Mouse (Mus musculus) embryonic facial prominence, embryonic 11.5 days (tissue): ENCODE measurements around the gene Cd3eap. TPM values are rescaled to one million over a fixed set of nuclear protein-coding genes. Genes with fewer than 3 reads are reported as not detected.

Source experiments
- ATAC-seq: fragments of 200-750 bp; cut with Nextera tagmentation; replicated peaks from 2 replicates; pipeline ENCODE4 v1.8.0; 2017; ENCODE audit warnings: low read depth; ENCODE audit not compliant: insufficient number of reproducible peaks, low FRiP score, low TSS enrichment
- DNase-seq: peaks from one replicate; pipeline ENCODE4 v3.0.0-alpha.2; 2015; ENCODE audit warnings: low spot score
- H3K27ac ChIP-seq: fragments of 300-500 bp; sonication (generic); replicated peaks from 2 replicates; pipeline ENCODE4 v1.5.1; 2014; ENCODE audit warnings: mild to moderate bottlenecking, low read depth, low read length, control low read depth
- H3K27me3 ChIP-seq: fragments of 300-500 bp; sonication (generic); 2 replicates; pipeline ENCODE4 v1.6.1; 2014; ENCODE audit warnings: mild to moderate bottlenecking, low read length, moderate library complexity, mixed read lengths; ENCODE audit not compliant: control insufficient read depth, insufficient read depth
- H3K36me3 ChIP-seq: fragments of 300-500 bp; sonication (generic); replicated peaks from 2 replicates; pipeline ENCODE4 v1.6.1; 2014; ENCODE audit warnings: low read depth, mild to moderate bottlenecking, low read length, moderate library complexity, mixed read lengths; ENCODE audit not compliant: control insufficient read depth, insufficient read depth
- H3K4me1 ChIP-seq: fragments of 300-500 bp; sonication (generic); 2 replicates; pipeline ENCODE4 v1.6.1; 2014; ENCODE audit warnings: low read length, mixed read lengths; ENCODE audit not compliant: control insufficient read depth, insufficient read depth
- H3K4me2 ChIP-seq: fragments of 300-500 bp; sonication (generic); 2 replicates; pipeline ENCODE4 v1.6.1; 2014; ENCODE audit warnings: low read depth, mild to moderate bottlenecking, control low read depth, low read length, moderate library complexity
- H3K4me3 ChIP-seq: fragments of 300-500 bp; sonication (generic); 2 replicates; pipeline ENCODE4 v1.5.1; 2014; ENCODE audit warnings: low read depth, low read length, control low read depth
- H3K9ac ChIP-seq: fragments of 300-500 bp; sonication (generic); replicated peaks from 2 replicates; pipeline ENCODE4 v1.6.1; 2014; ENCODE audit warnings: mild to moderate bottlenecking, control low read depth, low read length
- H3K9me3 ChIP-seq: fragments of 300-500 bp; sonication (generic); replicated peaks from 2 replicates; pipeline ENCODE4 v1.6.1; 2016; ENCODE audit warnings: mild to moderate bottlenecking, low read length, inconsistent platforms, mixed read lengths; ENCODE audit not compliant: control insufficient read depth
- WGBS: fragments of 180-500 bp; shearing (Covaris S2); extraction: QIAGEN DNeasy Blood & Tissue Kit; methylation state at CpG from one replicate; pipeline ENCODE4 v1.1.7; 2014; 5-methylcytosine and 5-hydroxymethylcytosine counted together
- polyA plus RNA-seq: library from polyadenylated mRNA; unstranded; fragments of >200 nt; fragmentation: Nextera tagmentation; extraction: Ambion mirVana; gene quantifications from 2 replicates; pipeline ENCODE4 v1.2.1, GENCODE M21; 2014

Cd3eap gene
- polyA plus RNA-seq, 1 experiment from 2014 or later = 20.1 TPM

DNA sequence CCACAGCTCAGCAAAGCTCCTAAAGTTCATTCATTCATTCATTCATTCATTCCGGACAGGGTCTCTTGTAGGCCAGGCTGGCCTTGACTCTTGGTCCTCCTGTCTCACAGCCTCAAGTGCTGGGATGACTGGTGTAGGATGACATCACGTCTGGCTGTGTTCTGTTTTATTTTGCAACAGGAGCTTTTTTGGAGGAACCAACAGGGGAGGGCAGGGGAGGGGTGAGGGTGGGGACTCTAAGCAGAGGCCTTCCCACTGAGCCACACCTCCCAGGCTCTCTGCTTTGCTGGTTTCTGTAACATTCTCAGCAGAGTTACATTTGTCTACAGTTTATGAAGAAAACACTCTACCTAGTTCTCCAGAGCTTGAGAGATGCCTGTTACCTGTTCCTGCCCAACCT lies 21.2 kb downstream of the Cd3eap start:
- Histone ChIP-seq H3K9ac (no peak overlapping the region), H3K9me3 (no peaks in the 10 kb centered on the region), H3K27me3 (peaks cover 2% of the 10 kb centered on the region; the same call in 1 of the 2 replicates), H3K27ac (no peak overlapping the region), H3K4me2 (no peak overlapping the region), H3K36me3 (no peaks in the 10 kb centered on the region), H3K4me1 (no peaks in the 10 kb centered on the region; the same call in 1 of the 2 replicates), H3K4me3 (no peak overlapping the region)
- 57% methylated on average over 2 of the region's 2 CpGs for WGBS
- DNase-seq (no peak), ATAC-seq (no peak)

DNA sequence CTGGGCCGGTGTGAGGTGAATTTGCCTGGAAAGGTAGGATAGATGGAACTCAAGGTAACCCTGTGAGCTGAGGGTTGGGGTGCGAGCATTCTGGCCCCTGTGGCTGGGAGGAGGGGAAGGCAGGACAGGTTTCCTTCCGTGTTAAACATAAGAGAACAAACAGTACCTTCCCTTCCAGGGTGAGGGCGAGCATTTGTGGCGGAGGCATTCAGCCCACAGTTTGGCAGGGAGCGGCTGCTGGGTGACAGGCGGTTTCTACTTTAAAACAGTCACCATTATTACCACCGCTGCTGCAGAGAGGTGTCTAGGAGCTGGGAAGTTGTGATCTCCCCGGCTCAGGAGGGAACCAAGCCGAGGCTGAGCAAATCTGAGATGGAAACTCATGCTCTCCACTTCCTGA lies 22.2 kb downstream of the Cd3eap start:
- Histone ChIP-seq H3K9me3 (no peaks in the 10 kb centered on the region), H3K4me3 (no peak overlapping the region), H3K27ac (no peak overlapping the region), H3K27me3 (peaks cover 2% of the 10 kb centered on the region; the same call in 1 of the 2 replicates), H3K4me1 (no peaks in the 10 kb centered on the region; the same call in 1 of the 2 replicates), H3K9ac (no peak overlapping the region), H3K36me3 (no peaks in the 10 kb centered on the region), H3K4me2 (no peak overlapping the region)
- 56% methylated on average over 10 of the region's 10 CpGs for WGBS
- no peak for DNase-seq
- ATAC-seq = no peak

DNA sequence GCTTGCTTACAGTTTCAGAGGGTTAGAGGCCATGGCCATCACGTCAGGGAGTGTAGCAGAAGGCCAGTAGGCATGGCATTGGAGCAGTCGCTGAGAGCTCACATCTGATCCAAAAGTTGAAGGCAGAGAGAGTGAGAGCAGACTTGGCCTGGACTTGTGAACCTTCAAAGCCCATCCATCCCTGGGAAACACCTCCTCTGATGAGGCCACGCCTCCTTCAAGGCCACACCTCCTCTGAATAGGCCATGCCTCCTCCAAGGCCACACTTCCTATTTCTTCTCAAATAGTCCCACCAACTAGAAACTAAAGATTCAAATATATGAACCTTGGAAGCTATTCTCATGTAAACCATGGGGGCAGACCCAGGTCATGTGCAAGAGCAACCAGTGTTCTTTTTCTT lies 23.7 kb downstream of the Cd3eap start:
- ATAC-seq (no peak), DNase-seq (no peak)
- no peak overlapping the region for H3K27ac ChIP-seq
- WGBS = 42% methylated on average over 3 of the region's 3 CpGs
- no peaks in the 10 kb centered on the region for H3K36me3 ChIP-seq
- no peaks in the 10 kb centered on the region for H3K9me3 ChIP-seq
- no peaks in the 10 kb centered on the region for H3K27me3 ChIP-seq
- no peaks in the 10 kb centered on the region for H3K4me1 ChIP-seq
- no peak overlapping the region for H3K4me2 ChIP-seq
- no peak overlapping the region for H3K4me3 ChIP-seq
- H3K9ac ChIP-seq = no peak overlapping the region

GRCm38 (mm10) chr7:19332709-19333352 lies 26.5 kb downstream of the Cd3eap start:
- WGBS = under 1% methylated on average over 52 of the region's 52 CpGs
- Histone ChIP-seq H3K27ac (peak overlapping the region; percentile 36; the same call in 1 of the 2 replicates), H3K27me3 (no peaks in the 10 kb centered on the region), H3K9me3 (no peaks in the 10 kb centered on the region), H3K4me3 (peak overlapping the region; percentile 57), H3K4me2 (peak overlapping the region; percentile 58), H3K4me1 (no peaks in the 10 kb centered on the region), H3K36me3 (no peaks in the 10 kb centered on the region), H3K9ac (peak overlapping the region; percentile 56)
- DNase-seq = peak; percentile 68
- ATAC-seq = no peak

DNA sequence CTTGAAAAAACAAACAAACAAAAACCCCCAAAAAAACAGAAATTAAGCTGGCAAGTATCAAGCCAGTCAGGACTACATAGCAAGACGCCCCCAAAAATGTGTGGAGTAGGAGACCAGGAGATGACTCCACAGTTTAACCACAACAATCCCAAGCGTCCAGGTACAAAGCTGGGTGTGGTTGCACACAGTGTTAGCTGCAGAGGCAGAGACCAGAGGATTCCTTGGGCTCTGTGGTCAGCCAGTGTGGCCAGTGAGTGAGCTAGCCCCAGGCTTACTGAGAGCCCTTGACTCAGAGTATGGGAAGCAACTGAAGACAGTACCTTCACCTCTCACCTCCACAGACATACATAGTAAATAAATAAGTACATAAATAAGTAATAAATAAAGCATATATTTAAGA lies 27.4 kb downstream of the Cd3eap start:
- no peak for DNase-seq
- no peaks in the 10 kb centered on the region for H3K36me3 ChIP-seq
- 0 out of 2 replicates have a peak, but pooled peaks have one; percentile 29 for ATAC-seq
- no peak overlapping the region for H3K4me3 ChIP-seq
- H3K9me3 ChIP-seq = no peaks in the 10 kb centered on the region
- 60% methylated on average over 2 of the region's 2 CpGs for WGBS
- no peak overlapping the region for H3K9ac ChIP-seq
- H3K4me2 ChIP-seq = no peak overlapping the region
- H3K4me1 ChIP-seq = no peaks in the 10 kb centered on the region
- no peak overlapping the region for H3K27ac ChIP-seq
- no peaks in the 10 kb centered on the region for H3K27me3 ChIP-seq

DNA sequence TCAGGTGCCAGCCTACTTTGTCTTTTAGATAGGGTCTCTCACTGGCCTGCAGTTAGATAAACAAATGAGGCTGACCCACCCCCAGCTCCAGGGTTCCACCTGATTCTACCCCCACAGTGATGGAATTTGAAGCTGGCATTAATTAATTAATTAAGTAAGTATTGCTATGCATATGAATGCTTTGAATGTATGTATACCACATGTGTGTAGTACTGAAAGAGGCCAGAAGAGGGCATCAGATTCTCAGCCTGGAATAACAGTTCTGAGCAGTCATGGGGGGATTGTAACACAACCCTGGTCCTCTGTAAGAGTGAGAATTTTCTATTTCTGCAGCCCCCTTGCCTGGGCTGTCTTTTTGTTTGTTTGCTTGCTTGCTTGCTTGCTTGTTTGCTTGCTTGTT lies 30.9 kb downstream of the Cd3eap start:
- H3K9ac ChIP-seq = no peak overlapping the region
- H3K36me3 ChIP-seq = no peaks in the 10 kb centered on the region
- H3K27ac ChIP-seq = no peak overlapping the region
- DNase-seq (peak; percentile 10), ATAC-seq (no peak)
- H3K4me3 ChIP-seq = no peak overlapping the region
- no peaks in the 10 kb centered on the region for H3K4me1 ChIP-seq
- H3K4me2 ChIP-seq = no peak overlapping the region
- H3K9me3 ChIP-seq = no peaks in the 10 kb centered on the region
- no peaks in the 10 kb centered on the region for H3K27me3 ChIP-seq

DNA sequence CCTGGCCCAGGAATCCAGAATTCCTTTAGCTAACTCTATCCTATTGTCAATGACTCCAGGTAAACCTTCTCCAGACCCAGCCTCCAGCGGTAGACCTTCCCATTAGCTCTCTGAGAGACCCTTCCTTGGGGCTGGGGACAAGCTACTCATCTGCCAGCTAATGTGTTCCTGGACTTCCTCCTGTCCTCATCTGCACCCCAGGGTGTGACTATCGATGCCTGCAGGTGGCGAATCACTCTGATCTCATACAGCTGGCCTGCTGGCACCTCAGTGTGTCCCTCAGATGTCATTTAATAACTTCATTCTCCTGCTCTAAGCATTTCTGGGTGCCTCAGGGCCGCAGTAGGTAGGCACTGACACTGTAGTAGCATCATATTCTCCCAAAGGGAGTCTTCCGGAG lies 31.5 kb downstream of the Cd3eap start:
- no peak overlapping the region for H3K4me3 ChIP-seq
- no peak overlapping the region for H3K27ac ChIP-seq
- H3K9ac ChIP-seq = no peak overlapping the region
- H3K4me1 ChIP-seq = no peaks in the 10 kb centered on the region
- ATAC-seq (no peak), DNase-seq (no peak)
- no peak overlapping the region for H3K4me2 ChIP-seq
- no peaks in the 10 kb centered on the region for H3K36me3 ChIP-seq
- no peaks in the 10 kb centered on the region for H3K27me3 ChIP-seq
- no peaks in the 10 kb centered on the region for H3K9me3 ChIP-seq
- 75% methylated on average over 5 of the region's 5 CpGs for WGBS

DNA sequence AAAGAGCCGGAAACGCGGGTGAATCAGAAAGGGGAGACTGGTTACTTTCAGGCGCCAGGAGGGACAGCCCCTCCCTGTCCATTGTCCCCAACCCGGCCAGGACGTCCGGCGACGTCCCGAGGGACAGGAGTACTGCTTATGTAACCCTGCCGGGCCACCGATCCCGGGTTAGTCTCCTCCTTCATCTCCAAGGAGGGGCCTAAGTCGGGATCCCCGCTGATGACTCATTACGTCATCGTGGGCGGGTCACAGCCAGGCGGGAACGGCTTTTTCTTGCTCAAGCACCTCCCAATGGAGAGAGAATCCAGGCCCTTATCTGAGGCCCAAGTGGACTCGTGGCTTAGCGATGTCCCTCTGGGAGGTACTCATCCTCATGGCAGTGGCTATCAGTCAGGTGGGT lies 32.2 kb downstream of the Cd3eap start:
- DNase-seq = peak; percentile 89
- H3K9ac ChIP-seq = peak overlapping the region; percentile 14; the same call in 1 of the 2 replicates
- no peak overlapping the region; the same call in 1 of the 2 replicates for H3K27ac ChIP-seq
- no peaks in the 10 kb centered on the region for H3K9me3 ChIP-seq
- H3K4me2 ChIP-seq = peak overlapping the region; percentile 65
- no peaks in the 10 kb centered on the region for H3K27me3 ChIP-seq
- 1% methylated on average over 22 of the region's 22 CpGs for WGBS
- no peak for ATAC-seq
- H3K4me3 ChIP-seq = peak overlapping the region; percentile 26
- H3K4me1 ChIP-seq = no peaks in the 10 kb centered on the region
- H3K36me3 ChIP-seq = no peaks in the 10 kb centered on the region
